Mouse (Mus musculus): ENCODE data around the gene Cish. TPM values are rescaled to one million over a fixed set of nuclear protein-coding genes. Genes with fewer than 3 reads are reported as not detected.

Cish gene
- polyA plus RNA-seq, 1 experiment from 2014 or later: 26.2 TPM

- ATAC-seq (replicated peaks; ENCODE audit: low FRiP score, low read depth) (peak; percentile 92), DNase-seq (ENCODE audit: low spot score) (peak; percentile 89)
- Histone ChIP-seq H3K4me1 (replicated peaks; ENCODE audit: insufficient read depth, low read length) (peaks cover 33% of the 10 kb centered on the region), H3K27me3 (ENCODE audit: insufficient read depth, low read length) (no peaks in the 10 kb centered on the region), H3K4me3 (replicated peaks; ENCODE audit: low read depth, low read length) (no peak overlapping the region), H3K9ac (ENCODE audit: low read depth, low read length) (no peak overlapping the region), H3K9me3 (replicated peaks; ENCODE audit: low read length) (no peaks in the 10 kb centered on the region), H3K4me2 (ENCODE audit: low read length) (peak overlapping the region; percentile 34; the same call in 1 of the 2 replicates), H3K27ac (peak overlapping the region; percentile 92), H3K36me3 (ENCODE audit: insufficient read depth, low read length) (no peaks in the 10 kb centered on the region)
- WGBS: 19% methylated on average over 12 of the region's 12 CpGs
- no peak for TF ChIP-seq CTCF (IDR thresholded peaks at IDR 0.05; ENCODE audit: low read depth)
Observed at GRCm38 (mm10) chr9:107307886-107308285, 12.1 kb downstream of the Cish start.

GRCm38 (mm10) chr9:107308346-107309000 is 12.6 kb downstream of the Cish start:
- peak overlapping the region; percentile 92 for H3K27ac ChIP-seq
- peaks cover 35% of the 10 kb centered on the region for H3K4me1 ChIP-seq (replicated peaks; ENCODE audit: insufficient read depth, low read length)
- no peak overlapping the region; the same call in 1 of the 2 replicates for H3K4me2 ChIP-seq (ENCODE audit: low read length)
- no peaks in the 10 kb centered on the region for H3K9me3 ChIP-seq (replicated peaks; ENCODE audit: low read length)
- no peaks in the 10 kb centered on the region for H3K36me3 ChIP-seq (ENCODE audit: insufficient read depth, low read length)
- 61% methylated on average over 9 of the region's 9 CpGs for WGBS
- no peak overlapping the region for H3K4me3 ChIP-seq (replicated peaks; ENCODE audit: low read depth, low read length)
- ATAC-seq (replicated peaks; ENCODE audit: low FRiP score, low read depth) (0 out of 2 replicates have a peak, but pooled peaks have one; percentile 6), DNase-seq (ENCODE audit: low spot score) (no peak)
- no peaks in the 10 kb centered on the region for H3K27me3 ChIP-seq (ENCODE audit: insufficient read depth, low read length)
- no peak for TF ChIP-seq CTCF (IDR thresholded peaks at IDR 0.05; ENCODE audit: low read depth)
- no peak overlapping the region for H3K9ac ChIP-seq (ENCODE audit: low read depth, low read length)

GRCm38 (mm10) chr9:107309171-107309570 is 13.3 kb downstream of the Cish start:
- no peak for TF ChIP-seq CTCF (IDR thresholded peaks at IDR 0.05; ENCODE audit: low read depth)
- H3K4me1 ChIP-seq (replicated peaks; ENCODE audit: insufficient read depth, low read length): peaks cover 35% of the 10 kb centered on the region
- no peak for ATAC-seq (replicated peaks; ENCODE audit: low FRiP score, low read depth)
- no peaks in the 10 kb centered on the region for H3K27me3 ChIP-seq (ENCODE audit: insufficient read depth, low read length)
- DNase-seq (ENCODE audit: low spot score): no peak
- no peaks in the 10 kb centered on the region for H3K9me3 ChIP-seq (replicated peaks; ENCODE audit: low read length)
- H3K27ac ChIP-seq: peak overlapping the region; percentile 92
- H3K4me2 ChIP-seq (ENCODE audit: low read length): no peak overlapping the region
- H3K36me3 ChIP-seq (ENCODE audit: insufficient read depth, low read length): no peaks in the 10 kb centered on the region
- 47% methylated on average over 9 of the region's 9 CpGs for WGBS
- H3K9ac ChIP-seq (ENCODE audit: low read depth, low read length): no peak overlapping the region
- H3K4me3 ChIP-seq (replicated peaks; ENCODE audit: low read depth, low read length): no peak overlapping the region

GRCm38 (mm10) chr9:107309600-107309999 is 13.8 kb downstream of the Cish start:
- Histone ChIP-seq H3K9ac (ENCODE audit: low read depth, low read length) (no peak overlapping the region), H3K4me1 (replicated peaks; ENCODE audit: insufficient read depth, low read length) (peaks cover 35% of the 10 kb centered on the region), H3K9me3 (replicated peaks; ENCODE audit: low read length) (no peaks in the 10 kb centered on the region), H3K4me2 (ENCODE audit: low read length) (no peak overlapping the region), H3K4me3 (replicated peaks; ENCODE audit: low read depth, low read length) (no peak overlapping the region), H3K36me3 (ENCODE audit: insufficient read depth, low read length) (no peaks in the 10 kb centered on the region), H3K27me3 (ENCODE audit: insufficient read depth, low read length) (no peaks in the 10 kb centered on the region), H3K27ac (no peak overlapping the region; the same call in 1 of the 2 replicates)
- TF ChIP-seq CTCF (IDR thresholded peaks at IDR 0.05; ENCODE audit: low read depth): no peak
- DNase-seq (ENCODE audit: low spot score) (no peak), ATAC-seq (replicated peaks; ENCODE audit: low FRiP score, low read depth) (no peak)
- 69% methylated on average over 5 of the region's 5 CpGs for WGBS

- Histone ChIP-seq H3K36me3 (ENCODE audit: insufficient read depth, low read length) (no peaks in the 10 kb centered on the region), H3K27ac (peak overlapping the region; percentile 13; the same call in 1 of the 2 replicates), H3K9me3 (replicated peaks; ENCODE audit: low read length) (no peaks in the 10 kb centered on the region), H3K4me2 (ENCODE audit: low read length) (no peak overlapping the region), H3K9ac (ENCODE audit: low read depth, low read length) (no peak overlapping the region), H3K27me3 (ENCODE audit: insufficient read depth, low read length) (no peaks in the 10 kb centered on the region), H3K4me3 (replicated peaks; ENCODE audit: low read depth, low read length) (no peak overlapping the region), H3K4me1 (replicated peaks; ENCODE audit: insufficient read depth, low read length) (peaks cover 17% of the 10 kb centered on the region)
- DNase-seq (ENCODE audit: low spot score) (no peak), ATAC-seq (replicated peaks; ENCODE audit: low FRiP score, low read depth) (no peak)
- no peak for TF ChIP-seq CTCF (IDR thresholded peaks at IDR 0.05; ENCODE audit: low read depth)
- 64% methylated on average over 10 of the region's 10 CpGs for WGBS
Observed at GRCm38 (mm10) chr9:107312811-107313584, 17.2 kb downstream of the Cish start.

GRCm38 (mm10) chr9:107313926-107314325 is 18.1 kb downstream of the Cish start:
- no peaks in the 10 kb centered on the region for H3K9me3 ChIP-seq (replicated peaks; ENCODE audit: low read length)
- no peaks in the 10 kb centered on the region for H3K27me3 ChIP-seq (ENCODE audit: insufficient read depth, low read length)
- TF ChIP-seq CTCF (IDR thresholded peaks at IDR 0.05; ENCODE audit: low read depth): no peak
- 68% methylated on average over 3 of the region's 3 CpGs for WGBS
- no peak overlapping the region for H3K4me3 ChIP-seq (replicated peaks; ENCODE audit: low read depth, low read length)
- no peak overlapping the region for H3K9ac ChIP-seq (ENCODE audit: low read depth, low read length)
- no peak for DNase-seq (ENCODE audit: low spot score)
- no peak for ATAC-seq (replicated peaks; ENCODE audit: low FRiP score, low read depth)
- H3K27ac ChIP-seq: no peak overlapping the region
- H3K4me1 ChIP-seq (replicated peaks; ENCODE audit: insufficient read depth, low read length): peaks cover 7% of the 10 kb centered on the region; the same call in 1 of the 2 replicates
- no peak overlapping the region for H3K4me2 ChIP-seq (ENCODE audit: low read length)
- no peaks in the 10 kb centered on the region for H3K36me3 ChIP-seq (ENCODE audit: insufficient read depth, low read length)

Measured in kidney, postnatal 0 days (tissue).